Mouse (Mus musculus) lung, postnatal 4 days (tissue): ENCODE data around the gene Tlnrd1.
A peak's percentile ranks its signal among the peaks of the same experiment; 100 is the strongest.

ENCODE experiments used
- DNase-seq, 2 experiments: peaks; one replicate each; pipeline ENCODE4 v3.0.0; 2021

Tlnrd1 gene

DNA sequence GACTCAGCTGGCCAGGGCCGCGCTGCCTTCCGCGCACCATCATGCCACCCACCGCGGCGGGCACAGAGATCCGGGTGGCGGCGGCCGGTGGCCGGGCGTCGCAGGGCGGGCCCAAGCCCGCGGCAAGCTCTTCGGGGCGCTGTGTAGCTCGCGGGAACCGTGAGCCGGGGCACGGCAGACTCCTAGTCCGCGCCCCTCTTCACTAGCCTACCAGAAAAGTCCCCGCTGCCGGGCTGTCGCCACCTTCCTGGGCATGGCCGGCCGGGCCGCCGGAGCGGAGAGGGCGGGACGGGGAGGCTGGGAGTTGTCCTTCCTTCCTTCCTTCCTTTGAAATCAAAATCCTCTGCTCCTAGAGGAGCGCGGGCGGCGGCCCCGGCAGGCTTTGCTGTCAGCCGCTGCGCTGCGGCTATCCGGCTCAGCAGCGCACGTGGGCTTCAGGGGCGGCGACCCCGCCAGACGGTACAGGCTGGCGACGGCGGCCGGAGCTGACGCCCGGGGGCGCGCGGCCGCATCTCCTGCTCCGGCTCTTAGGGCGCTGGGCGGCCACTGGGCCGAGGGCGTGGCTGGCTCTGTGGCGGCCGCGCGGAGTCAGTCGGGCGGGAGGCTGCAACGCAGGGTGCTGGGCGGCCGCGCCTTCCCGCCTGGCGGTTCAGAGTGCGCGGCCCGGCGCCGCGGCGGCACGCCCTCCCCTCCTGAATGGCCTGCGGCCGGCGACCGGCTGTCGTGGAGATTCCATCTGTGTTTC is 657 bp downstream of the Tlnrd1 start:
- peak; percentile 85 to 93 for DNase-seq

- DNase-seq: peak; percentile 72 to 84
Observed at GRCm38 (mm10) chr7:83882633-83883275, 1.4 kb downstream of the Tlnrd1 start.

GRCm38 (mm10) chr7:83882150-83882632 is 1.9 kb downstream of the Tlnrd1 start:
- DNase-seq: peak; percentile 25 to 50

DNA sequence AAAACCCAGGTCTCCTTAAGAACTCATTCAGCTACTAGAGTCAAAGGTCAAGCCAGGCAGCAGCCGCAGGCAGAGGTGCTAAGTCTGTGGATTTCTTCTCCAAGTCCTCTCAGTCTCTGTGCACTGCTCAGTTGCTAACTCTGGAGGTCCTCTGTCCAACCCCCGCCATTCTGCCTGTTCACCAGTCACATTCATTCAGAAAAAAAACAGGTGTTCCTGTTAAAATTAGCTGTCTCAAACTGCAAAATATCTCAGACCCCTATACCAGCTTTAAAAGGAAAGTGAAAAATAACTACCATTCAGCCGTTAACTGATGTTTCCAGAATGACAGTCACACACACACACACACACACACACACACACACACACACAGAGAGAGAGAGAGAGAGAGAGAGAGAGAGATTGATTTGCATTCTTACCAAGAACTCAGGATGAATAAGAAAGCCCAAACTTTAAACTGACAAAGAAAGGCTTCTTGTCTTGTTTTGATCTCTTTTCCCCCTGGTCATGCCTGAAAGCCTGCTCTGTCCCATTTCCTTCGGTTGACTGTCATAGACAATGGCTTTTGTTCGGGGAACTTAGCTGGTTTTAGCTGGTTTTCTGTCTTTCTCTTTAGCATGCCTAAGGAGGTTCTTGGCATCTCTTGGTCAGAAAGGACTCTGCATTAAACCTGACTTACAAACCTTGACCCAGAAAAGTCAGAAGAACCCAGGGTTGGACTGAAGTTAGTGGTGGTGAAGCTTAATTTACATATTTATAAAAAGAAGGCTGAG is 5.2 kb downstream of the Tlnrd1 start:
- no peak for DNase-seq

DNA sequence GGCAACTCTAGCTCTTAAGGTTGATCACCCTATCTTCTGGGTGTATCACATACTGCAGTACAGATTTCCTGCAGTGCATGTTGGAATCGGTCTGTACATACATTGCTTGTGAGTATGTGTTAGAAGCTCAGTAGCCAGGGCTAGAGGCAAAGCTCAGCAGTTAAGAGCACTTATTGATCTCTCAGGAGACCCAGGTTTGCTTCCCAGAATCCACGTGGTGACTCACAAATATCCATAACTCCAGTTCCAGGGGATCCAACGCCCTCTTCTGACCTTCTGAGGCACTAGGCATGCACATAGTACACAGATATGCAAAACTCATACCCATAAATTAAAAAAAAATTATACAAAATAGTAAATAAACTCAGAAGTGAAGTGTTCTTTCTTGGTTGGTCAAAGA is 7.0 kb downstream of the Tlnrd1 start:
- DNase-seq: no peak

DNA sequence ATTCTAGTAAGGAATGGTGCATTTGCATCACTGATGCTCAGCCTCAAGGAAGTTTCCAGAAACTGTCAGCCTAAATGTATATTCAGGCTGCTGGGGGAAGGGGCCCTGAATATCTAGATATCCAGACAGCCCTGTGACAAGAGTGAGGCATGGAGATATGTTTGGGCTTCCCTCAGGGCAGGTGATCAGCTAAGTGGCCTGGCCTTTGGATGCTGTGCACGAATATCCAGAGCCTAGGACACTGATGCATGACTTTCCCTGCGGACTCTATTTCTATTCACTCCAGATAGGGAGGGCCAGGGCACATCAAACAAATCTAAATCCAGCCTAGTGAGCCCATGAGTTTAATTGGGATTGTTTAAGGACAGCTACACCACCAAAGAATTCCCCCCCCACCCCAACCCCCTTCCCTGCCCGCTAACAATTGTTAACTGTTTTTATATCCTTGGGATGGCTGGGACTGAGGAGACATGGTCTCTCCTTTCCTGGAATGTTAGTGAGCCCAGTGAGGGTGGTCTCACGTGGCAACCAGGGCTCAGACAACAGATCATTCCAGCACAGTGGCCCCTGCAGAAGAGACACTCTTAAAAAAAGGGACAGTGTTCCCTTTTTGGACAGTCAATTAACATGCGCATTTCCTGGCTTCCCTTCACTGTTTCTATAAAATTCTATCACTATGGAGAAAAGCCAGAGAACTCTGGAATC is 14.1 kb downstream of the Tlnrd1 start:
- DNase-seq: no peak

GRCm38 (mm10) chr7:83868200-83868599 is 15.9 kb downstream of the Tlnrd1 start:
- DNase-seq: no peak

DNA sequence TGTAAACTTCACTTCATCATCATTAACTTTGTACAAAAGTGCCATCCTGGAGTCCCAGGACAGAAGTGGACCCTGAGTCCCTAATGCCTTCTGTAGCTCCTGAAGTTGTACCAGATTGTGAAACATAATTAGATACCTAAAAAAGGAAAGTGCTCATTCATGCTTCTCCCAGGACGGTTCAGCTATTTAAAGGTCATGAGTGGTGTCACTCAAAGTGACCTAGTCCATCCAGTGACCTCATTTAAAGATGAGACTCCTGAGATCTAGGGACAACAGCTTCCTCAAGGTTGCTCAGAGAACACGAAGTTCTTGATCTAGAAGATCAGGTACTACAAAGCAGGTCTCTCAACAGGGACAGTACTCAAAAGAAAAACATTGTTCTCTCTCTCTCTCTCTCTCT is 20.6 kb downstream of the Tlnrd1 start:
- no peak for DNase-seq

DNA sequence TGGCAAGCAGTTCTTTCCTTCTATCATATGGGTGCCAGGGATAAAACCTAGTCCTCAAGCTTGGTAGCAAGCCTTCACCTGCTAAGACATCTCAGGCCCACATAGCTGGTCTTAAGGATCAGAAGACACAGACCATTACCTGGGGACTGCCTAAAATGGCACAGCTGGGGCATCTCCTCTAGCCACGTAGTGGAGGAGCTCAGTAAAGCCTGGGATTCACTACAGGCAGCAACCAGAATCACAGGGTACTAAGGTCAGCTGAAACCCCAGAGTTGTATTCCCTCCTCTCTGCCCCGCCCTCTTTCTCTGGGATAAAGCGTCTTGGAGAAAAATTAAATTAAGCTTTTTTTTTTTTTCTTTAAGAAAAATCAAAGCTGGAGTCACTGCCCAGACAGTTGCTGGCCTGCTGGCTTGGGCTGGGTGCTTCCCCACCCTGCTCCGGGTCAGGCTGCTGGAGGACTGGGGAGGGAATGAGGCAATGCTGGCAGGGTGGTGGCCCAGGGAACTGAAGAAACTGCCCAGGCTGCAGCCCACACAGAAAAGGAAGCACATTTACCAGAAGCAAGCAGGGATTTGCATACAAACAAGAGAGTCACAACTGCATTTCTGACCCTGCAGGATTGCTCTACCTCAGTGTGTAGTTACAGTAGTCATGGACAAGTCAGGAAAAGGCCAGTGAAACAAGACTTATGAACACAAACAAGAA is 24.6 kb downstream of the Tlnrd1 start:
- DNase-seq: peak; percentile 68 to 81

GRCm38 (mm10) chr7:83857921-83858320 is 26.2 kb downstream of the Tlnrd1 start:
- no peak for DNase-seq

GRCm38 (mm10) chr7:83857208-83857488 is 27.0 kb downstream of the Tlnrd1 start:
- DNase-seq: no peak

- peak; percentile 78 to 88 for DNase-seq
Observed at GRCm38 (mm10) chr7:83856353-83857207, 27.5 kb downstream of the Tlnrd1 start.

- DNase-seq: no peak
Observed at GRCm38 (mm10) chr7:83855203-83855602, 28.9 kb downstream of the Tlnrd1 start.

DNA sequence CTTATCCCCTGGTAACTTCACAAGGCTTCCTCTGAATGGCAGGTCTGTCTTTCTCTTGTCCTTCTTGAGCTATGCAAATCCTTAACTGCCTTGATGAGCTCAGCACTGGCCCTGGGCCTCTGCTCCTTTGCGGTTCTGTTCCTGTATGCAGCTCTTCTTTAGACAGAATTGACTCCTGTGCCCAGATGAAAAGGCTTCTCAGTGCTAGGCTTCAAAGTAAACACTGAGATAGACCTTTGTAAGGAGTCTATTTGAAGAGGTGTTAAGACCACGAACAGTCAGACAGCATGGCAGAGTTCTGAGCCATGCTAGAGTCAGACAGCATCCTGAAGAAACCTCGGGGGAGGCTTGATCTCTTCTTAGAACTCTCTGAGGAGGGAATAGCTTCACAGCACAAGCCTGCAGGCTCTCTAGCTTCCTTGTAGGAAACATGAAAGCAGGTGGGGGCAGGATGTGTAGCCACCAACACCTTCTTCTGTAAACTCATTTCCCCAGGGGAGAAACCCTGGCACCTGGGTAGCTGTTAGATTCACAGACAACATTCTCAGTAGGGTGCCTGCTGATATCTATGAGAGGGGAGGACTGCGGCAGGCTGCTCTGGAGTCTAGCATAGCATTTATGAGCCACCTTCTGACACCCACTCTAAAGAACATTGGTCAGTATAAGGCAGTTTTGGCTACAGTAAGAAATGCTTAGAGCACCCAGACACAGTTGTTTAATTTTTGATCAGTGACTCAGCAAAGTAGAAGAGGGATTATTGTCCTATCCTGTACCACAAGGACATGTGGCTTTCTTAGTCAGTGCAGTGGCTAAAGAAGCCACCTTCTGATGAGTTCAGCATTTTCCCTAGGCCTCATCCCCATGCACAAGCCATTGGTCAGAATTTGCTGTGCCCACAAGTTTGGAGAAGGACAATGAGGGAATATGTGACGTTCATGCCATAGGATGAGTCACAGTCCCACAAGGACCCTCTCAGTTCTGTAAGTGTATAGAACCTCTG is 31.4 kb downstream of the Tlnrd1 start:
- DNase-seq: no peak

- no peak for DNase-seq
Observed at GRCm38 (mm10) chr7:83851569-83852380, 32.3 kb downstream of the Tlnrd1 start.

GRCm38 (mm10) chr7:83847187-83848075 is 36.7 kb downstream of the Tlnrd1 start:
- peak in 1 of 2 experiments; percentile 30 for DNase-seq

DNA sequence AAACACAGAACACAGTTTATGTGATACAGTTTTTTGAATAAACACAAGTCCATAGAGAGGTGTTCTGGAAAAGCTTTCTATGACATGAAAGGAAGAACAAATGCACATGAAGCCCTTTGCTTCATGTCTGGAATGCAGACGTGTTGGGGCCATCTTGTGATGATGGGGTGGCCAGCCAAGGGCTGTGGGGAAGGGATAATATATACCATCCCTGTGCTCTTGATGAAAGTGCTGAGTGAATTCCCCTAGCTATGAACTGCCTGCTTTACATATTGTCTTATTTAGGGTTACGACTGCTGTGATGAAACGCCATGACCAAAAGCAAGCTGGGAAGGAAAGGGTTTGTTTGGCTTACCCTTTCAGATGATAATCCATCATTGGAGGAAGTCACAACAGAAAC is 39.3 kb downstream of the Tlnrd1 start:
- peak in 1 of 2 experiments; percentile 25 for DNase-seq
